Mouse (Mus musculus): ENCODE measurements around the gene Apof. TPM values are rescaled to one million over a fixed set of nuclear protein-coding genes. Genes with fewer than 3 reads are reported as not detected.

The Apof gene
- 1.3 TPM for polyA plus RNA-seq (2015; fragmentation: Illumina TruSeq; extraction: RNeasy Lipid Tissue Mini Kit (QIAGEN cat#74804); ENCODE audit: insufficient read depth, low replicate concordance)

GRCm38 (mm10) chr10:128268371-128268770 is at the start of gene Apof:
Gene Apof (plus strand): TSS chr10:128268671.

DNA sequence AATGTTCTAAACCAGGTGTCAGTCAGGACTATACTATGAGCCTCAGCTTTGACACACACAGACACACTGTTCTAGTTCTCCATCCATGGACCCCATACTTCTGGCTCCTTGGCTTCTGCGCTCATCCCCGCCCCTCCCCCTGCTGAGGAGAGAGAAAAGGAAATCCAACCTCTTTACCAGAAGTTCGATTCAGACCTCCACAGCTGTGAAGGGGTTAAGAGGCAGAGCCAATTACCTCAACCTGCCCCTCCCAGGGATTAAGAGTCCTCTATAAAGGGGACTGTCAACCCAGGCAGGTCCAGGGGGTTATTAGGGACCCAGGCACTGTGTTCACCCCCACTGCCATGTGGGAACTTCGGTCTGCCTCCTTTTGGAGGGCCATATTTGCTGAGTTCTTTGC is 42.9 kb upstream of the Apof start, which contains the start of gene Mip:
Gene Mip, plus strand, starts transcription at position 301 of the 400 bp plus-strand sequence.

DNA sequence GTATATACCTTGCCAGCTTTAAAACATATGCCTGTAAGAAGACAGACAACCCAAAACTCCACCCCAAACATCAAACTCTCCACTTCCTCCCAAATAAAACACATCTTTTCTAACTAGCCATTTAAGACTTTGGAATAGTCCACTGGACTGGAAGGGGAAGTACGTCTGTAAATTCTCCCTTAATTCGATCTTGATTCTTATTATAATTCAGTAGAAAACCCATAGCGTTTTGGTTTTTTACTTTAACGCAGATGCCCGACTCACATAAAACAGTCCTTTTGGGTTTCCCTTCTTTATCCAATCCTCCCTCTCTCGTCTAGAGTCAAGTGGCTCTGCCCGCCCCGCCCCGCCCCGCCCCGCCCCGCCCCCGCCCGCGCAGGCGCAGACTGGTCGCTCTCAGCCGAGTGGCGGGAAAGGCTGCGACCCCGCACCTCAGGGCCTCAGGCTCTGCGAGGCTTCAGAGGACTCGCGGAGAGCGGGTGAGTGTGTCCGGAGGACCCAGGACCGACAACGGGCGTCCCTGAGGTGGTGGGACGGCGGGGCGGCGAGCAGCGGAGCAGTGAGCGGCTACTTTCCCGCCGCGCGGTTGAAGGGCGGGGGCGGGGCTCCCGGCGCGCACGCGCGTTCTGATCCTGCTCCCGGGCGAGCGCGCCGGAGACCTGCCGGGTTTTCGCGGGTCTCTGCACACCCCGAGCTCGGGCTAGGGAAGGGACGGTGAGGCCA is 36.6 kb upstream of the Apof start, which contains the start of gene Timeless:
Gene Timeless, plus strand, starts transcription at position 369 of the 723 bp plus-strand sequence.

GRCm38 (mm10) chr10:128253677-128254255 is 14.7 kb upstream of the Apof start, which contains the start of gene Apon:
Gene Apon (plus strand): TSS chr10:128254096.

GRCm38 (mm10) chr10:128270287-128270841 is 1.9 kb downstream of the Apof start, which contains the start of gene Stat2:
Gene Stat2 (plus strand): TSS chr10:128270559.

DNA sequence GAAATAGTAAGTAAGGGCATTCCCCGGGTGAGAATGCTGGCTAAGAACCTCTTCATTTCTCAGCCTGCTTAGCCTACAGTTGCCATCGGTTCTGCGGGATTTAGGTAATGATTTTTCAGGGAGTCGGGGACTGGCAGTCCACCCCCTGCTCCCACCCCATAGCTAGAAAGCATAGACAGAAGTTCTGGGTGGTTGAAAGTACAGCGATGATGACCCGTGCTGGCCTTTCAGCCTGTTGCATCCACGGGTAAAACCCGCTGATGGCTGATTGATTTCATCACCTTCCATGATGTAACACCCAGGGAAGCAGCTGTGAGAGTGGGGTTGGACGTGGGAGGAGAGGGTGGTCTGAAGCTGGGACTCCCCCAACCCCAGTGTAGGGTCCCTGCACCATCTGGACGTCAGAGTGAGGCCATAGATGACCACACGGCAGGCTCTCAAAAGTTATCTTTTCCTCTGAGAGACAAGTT is 30.3 kb downstream of the Apof start, which contains the start of gene Il23a:
Gene Il23a, minus strand, starts transcription at position 51 of the 470 bp plus-strand sequence.

DNA sequence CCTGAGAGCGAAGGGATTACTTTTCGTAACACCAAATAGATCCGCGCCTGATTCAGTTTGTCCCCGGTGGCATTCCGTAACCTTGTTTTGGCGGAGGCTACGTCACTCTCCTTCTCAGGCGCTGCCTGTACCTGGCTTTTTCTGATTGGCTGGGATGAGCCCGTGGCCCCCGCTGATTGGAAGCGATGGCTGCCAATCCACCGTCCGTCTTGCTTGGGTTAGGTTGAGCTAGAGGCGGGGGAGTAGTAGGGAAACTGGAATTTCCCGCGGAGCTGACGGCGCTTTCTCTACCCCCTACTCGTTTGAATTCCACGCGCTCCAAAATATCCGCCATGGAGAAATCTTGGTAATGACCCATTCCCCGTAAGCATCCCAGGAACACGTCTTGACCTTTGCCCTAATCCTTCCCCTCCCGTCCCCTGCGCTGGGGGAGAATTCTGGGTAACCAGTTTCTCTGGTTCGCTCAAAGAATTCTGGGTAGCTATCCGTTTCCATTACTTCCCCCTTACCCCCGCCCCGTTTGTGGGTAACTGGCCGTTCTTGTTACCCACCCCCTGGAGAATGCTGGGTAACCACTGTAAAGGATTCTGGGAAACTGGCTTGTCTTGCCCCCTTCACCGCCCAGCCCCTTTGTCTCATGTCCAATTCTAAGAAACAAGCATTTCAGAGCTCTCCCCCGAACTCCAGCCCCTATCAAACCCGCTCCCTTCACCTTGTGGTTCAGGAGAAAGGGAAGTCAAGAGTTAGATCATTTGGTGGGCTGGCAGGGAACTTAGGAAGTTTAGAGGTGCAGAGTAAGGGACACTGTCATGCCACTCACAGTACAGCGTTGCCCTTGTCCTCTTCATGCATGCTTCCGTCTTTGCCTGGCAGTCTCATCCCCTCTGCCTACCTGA is 34.9 kb downstream of the Apof start, which contains the start of gene Pan2:
Gene Pan2, plus strand, starts transcription at position 210 of the 896 bp plus-strand sequence.

Other genes with a start within 250 kb of the Apof start
- 1,288 TPM for gene Naca, start 233.1 kb upstream of the Apof start, polyA plus RNA-seq (2015; fragmentation: Illumina TruSeq; extraction: RNeasy Lipid Tissue Mini Kit (QIAGEN cat#74804); ENCODE audit: insufficient read depth, low replicate concordance)
- 192 TPM for gene Ptges3, start 209.7 kb upstream of the Apof start, polyA plus RNA-seq (2015; fragmentation: Illumina TruSeq; extraction: RNeasy Lipid Tissue Mini Kit (QIAGEN cat#74804); ENCODE audit: insufficient read depth, low replicate concordance)
- 584 TPM for gene Atp5b, start 185.4 kb upstream of the Apof start, polyA plus RNA-seq (2015; fragmentation: Illumina TruSeq; extraction: RNeasy Lipid Tissue Mini Kit (QIAGEN cat#74804); ENCODE audit: insufficient read depth, low replicate concordance)
- 77.3 TPM for gene Baz2a, start 177.1 kb upstream of the Apof start, polyA plus RNA-seq (2015; fragmentation: Illumina TruSeq; extraction: RNeasy Lipid Tissue Mini Kit (QIAGEN cat#74804); ENCODE audit: insufficient read depth, low replicate concordance)
- 28.3 TPM for gene Rbms2, start 88.4 kb upstream of the Apof start, polyA plus RNA-seq (2015; fragmentation: Illumina TruSeq; extraction: RNeasy Lipid Tissue Mini Kit (QIAGEN cat#74804); ENCODE audit: insufficient read depth, low replicate concordance)
- 1.1 TPM for gene Gls2, start 74.2 kb upstream of the Apof start, polyA plus RNA-seq (2015; fragmentation: Illumina TruSeq; extraction: RNeasy Lipid Tissue Mini Kit (QIAGEN cat#74804); ENCODE audit: insufficient read depth, low replicate concordance)
- 13.4 TPM for gene Spryd4, start 56.9 kb upstream of the Apof start, polyA plus RNA-seq (2015; fragmentation: Illumina TruSeq; extraction: RNeasy Lipid Tissue Mini Kit (QIAGEN cat#74804); ENCODE audit: insufficient read depth, low replicate concordance)
- gene Mip, start 42.8 kb upstream of the Apof start, polyA plus RNA-seq (2015; fragmentation: Illumina TruSeq; extraction: RNeasy Lipid Tissue Mini Kit (QIAGEN cat#74804); ENCODE audit: insufficient read depth, low replicate concordance) = not detected
- gene Timeless, start 36.6 kb upstream of the Apof start, polyA plus RNA-seq (2015; fragmentation: Illumina TruSeq; extraction: RNeasy Lipid Tissue Mini Kit (QIAGEN cat#74804); ENCODE audit: insufficient read depth, low replicate concordance) = 14.1 TPM
- gene Apon, start 14.6 kb upstream of the Apof start, polyA plus RNA-seq (2015; fragmentation: Illumina TruSeq; extraction: RNeasy Lipid Tissue Mini Kit (QIAGEN cat#74804); ENCODE audit: insufficient read depth, low replicate concordance) = 0.28 TPM
- gene Stat2, start 1.9 kb downstream of the Apof start, polyA plus RNA-seq (2015; fragmentation: Illumina TruSeq; extraction: RNeasy Lipid Tissue Mini Kit (QIAGEN cat#74804); ENCODE audit: insufficient read depth, low replicate concordance) = 74.1 TPM
- not detected for gene Il23a, start 30.1 kb downstream of the Apof start, polyA plus RNA-seq (2015; fragmentation: Illumina TruSeq; extraction: RNeasy Lipid Tissue Mini Kit (QIAGEN cat#74804); ENCODE audit: insufficient read depth, low replicate concordance)
- gene Pan2, start 34.7 kb downstream of the Apof start, polyA plus RNA-seq (2015; fragmentation: Illumina TruSeq; extraction: RNeasy Lipid Tissue Mini Kit (QIAGEN cat#74804); ENCODE audit: insufficient read depth, low replicate concordance) = 44.8 TPM
- gene Cnpy2, start 53.8 kb downstream of the Apof start, polyA plus RNA-seq (2015; fragmentation: Illumina TruSeq; extraction: RNeasy Lipid Tissue Mini Kit (QIAGEN cat#74804); ENCODE audit: insufficient read depth, low replicate concordance) = 58.8 TPM
- 121 TPM for gene Cs, start 69.1 kb downstream of the Apof start, polyA plus RNA-seq (2015; fragmentation: Illumina TruSeq; extraction: RNeasy Lipid Tissue Mini Kit (QIAGEN cat#74804); ENCODE audit: insufficient read depth, low replicate concordance)
- 42.0 TPM for gene Coq10a, start 100.3 kb downstream of the Apof start, polyA plus RNA-seq (2015; fragmentation: Illumina TruSeq; extraction: RNeasy Lipid Tissue Mini Kit (QIAGEN cat#74804); ENCODE audit: insufficient read depth, low replicate concordance)
- gene Ankrd52, start 108.4 kb downstream of the Apof start, polyA plus RNA-seq (2015; fragmentation: Illumina TruSeq; extraction: RNeasy Lipid Tissue Mini Kit (QIAGEN cat#74804); ENCODE audit: insufficient read depth, low replicate concordance) = 35.0 TPM
- gene Slc39a5, start 132.6 kb downstream of the Apof start, polyA plus RNA-seq (2015; fragmentation: Illumina TruSeq; extraction: RNeasy Lipid Tissue Mini Kit (QIAGEN cat#74804); ENCODE audit: insufficient read depth, low replicate concordance) = not detected
- gene Nabp2, start 142.8 kb downstream of the Apof start, polyA plus RNA-seq (2015; fragmentation: Illumina TruSeq; extraction: RNeasy Lipid Tissue Mini Kit (QIAGEN cat#74804); ENCODE audit: insufficient read depth, low replicate concordance) = 48.3 TPM
- 25.2 TPM for gene Rnf41, start 143.0 kb downstream of the Apof start, polyA plus RNA-seq (2015; fragmentation: Illumina TruSeq; extraction: RNeasy Lipid Tissue Mini Kit (QIAGEN cat#74804); ENCODE audit: insufficient read depth, low replicate concordance)
- 93.2 TPM for gene Smarcc2, start 190.6 kb downstream of the Apof start, polyA plus RNA-seq (2015; fragmentation: Illumina TruSeq; extraction: RNeasy Lipid Tissue Mini Kit (QIAGEN cat#74804); ENCODE audit: insufficient read depth, low replicate concordance)
- gene Myl6, start 225.5 kb downstream of the Apof start, polyA plus RNA-seq (2015; fragmentation: Illumina TruSeq; extraction: RNeasy Lipid Tissue Mini Kit (QIAGEN cat#74804); ENCODE audit: insufficient read depth, low replicate concordance) = 874 TPM
- 0.25 TPM for gene Myl6b, start 230.0 kb downstream of the Apof start, polyA plus RNA-seq (2015; fragmentation: Illumina TruSeq; extraction: RNeasy Lipid Tissue Mini Kit (QIAGEN cat#74804); ENCODE audit: insufficient read depth, low replicate concordance)

Measured in spleen, adult 10 weeks (tissue).